Mouse (Mus musculus) lung, embryonic 15.5 days (tissue): ENCODE measurements around the gene Nrg3. TPM values are rescaled to one million over a fixed set of nuclear protein-coding genes. Genes with fewer than 3 reads are reported as not detected.

Experiments
- ATAC-seq: fragments of 200-750 bp; cut with Nextera tagmentation; 2 replicates; pipeline ENCODE4 v1.8.0; 2017; ENCODE audit warnings: moderate number of reproducible peaks, borderline replicate concordance; ENCODE audit not compliant: low FRiP score, low TSS enrichment; ENCODE audit errors: extremely low read depth
- H3K27ac ChIP-seq: fragments of 300-500 bp; sonication (generic); 2 replicates; pipeline ENCODE4 v1.5.1; 2015; ENCODE audit warnings: moderate library complexity, mild to moderate bottlenecking, inconsistent platforms
- H3K27me3 ChIP-seq: fragments of 300-500 bp; sonication (generic); 2 replicates; pipeline ENCODE4 v1.6.1; 2015; ENCODE audit warnings: inconsistent platforms
- H3K36me3 ChIP-seq: fragments of 300-500 bp; sonication (generic); 2 replicates; pipeline ENCODE4 v1.6.1; 2015; ENCODE audit warnings: inconsistent platforms
- H3K4me1 ChIP-seq: fragments of 300-500 bp; sonication (generic); 2 replicates; pipeline ENCODE4 v1.6.1; 2015; ENCODE audit warnings: inconsistent platforms
- H3K4me2 ChIP-seq: fragments of 300-500 bp; sonication (generic); 2 replicates; pipeline ENCODE4 v1.6.1; 2015; ENCODE audit warnings: inconsistent platforms, mild to moderate bottlenecking, moderate library complexity
- H3K4me3 ChIP-seq: fragments of 300-500 bp; sonication (generic); 2 replicates; pipeline ENCODE4 v1.5.1; 2015; ENCODE audit warnings: mild to moderate bottlenecking, inconsistent platforms
- H3K9ac ChIP-seq: fragments of 300-500 bp; sonication (generic); 2 replicates; pipeline ENCODE4 v1.6.1; 2015; ENCODE audit warnings: inconsistent platforms
- H3K9me3 ChIP-seq: fragments of 300-500 bp; sonication (generic); 2 replicates; pipeline ENCODE4 v1.6.1; 2016; ENCODE audit warnings: inconsistent platforms
- WGBS: fragments of 180-500 bp; shearing (Covaris S2); methylation state at CpG from one replicate; pipeline ENCODE4 v1.1.7; 2015; 5-methylcytosine and 5-hydroxymethylcytosine counted together
- polyA plus RNA-seq: library from polyadenylated mRNA; unstranded; fragments of >200 nt; fragmentation: Nextera tagmentation; extraction: Ambion mirVana; gene quantifications from 2 replicates; pipeline ENCODE4 v1.2.1, GENCODE M21; 2015

Gene Nrg3
- polyA plus RNA-seq, 1 experiment from 2014 or later: 0.19 TPM

DNA sequence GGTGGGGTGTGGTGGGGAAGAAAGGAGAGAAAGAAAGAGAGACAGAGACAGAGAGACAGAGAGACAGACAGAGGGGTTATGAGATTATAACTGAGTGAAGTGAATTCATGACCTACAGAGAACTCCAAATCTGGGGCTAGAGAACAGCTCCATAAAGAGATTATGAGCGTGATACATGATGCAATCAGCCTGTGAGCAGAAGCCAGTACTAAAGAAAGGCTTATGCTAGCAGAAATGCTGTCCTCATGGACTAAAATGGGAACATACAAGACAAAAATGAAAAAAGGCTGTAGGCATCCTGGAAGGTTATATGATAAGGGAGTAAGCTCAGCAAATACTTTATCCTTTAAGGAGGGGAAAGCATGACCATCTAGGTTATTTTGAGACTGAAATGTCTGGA, 99.7 kb downstream of the Nrg3 start:
- H3K9me3 ChIP-seq: no peaks in the 10 kb centered on the region
- no peak overlapping the region for H3K4me2 ChIP-seq
- no peak for ATAC-seq
- H3K4me3 ChIP-seq: no peak overlapping the region
- no peak overlapping the region for H3K27ac ChIP-seq
- no peaks in the 10 kb centered on the region for H3K4me1 ChIP-seq
- H3K9ac ChIP-seq: no peak overlapping the region
- 72% methylated on average over 1 of the region's 1 CpGs for WGBS
- no peaks in the 10 kb centered on the region for H3K36me3 ChIP-seq
- no peaks in the 10 kb centered on the region for H3K27me3 ChIP-seq

- Histone ChIP-seq H3K4me1 (no peaks in the 10 kb centered on the region), H3K27me3 (no peaks in the 10 kb centered on the region), H3K36me3 (no peaks in the 10 kb centered on the region), H3K9ac (no peak overlapping the region), H3K4me3 (no peak overlapping the region), H3K4me2 (no peak overlapping the region), H3K9me3 (no peaks in the 10 kb centered on the region), H3K27ac (no peak overlapping the region)
- 67% methylated on average over 2 of the region's 2 CpGs for WGBS
- ATAC-seq: no peak
Observed at GRCm38 (mm10) chr14:39356251-39356650, 116.6 kb downstream of the Nrg3 start.

- no peak overlapping the region for H3K4me2 ChIP-seq
- H3K36me3 ChIP-seq: no peaks in the 10 kb centered on the region
- H3K4me3 ChIP-seq: no peak overlapping the region
- H3K27ac ChIP-seq: no peak overlapping the region
- no peaks in the 10 kb centered on the region for H3K9me3 ChIP-seq
- WGBS: 64% methylated on average over 4 of the region's 4 CpGs
- ATAC-seq: no peak
- H3K4me1 ChIP-seq: no peaks in the 10 kb centered on the region
- no peaks in the 10 kb centered on the region for H3K27me3 ChIP-seq
- no peak overlapping the region for H3K9ac ChIP-seq
Observed at GRCm38 (mm10) chr14:39351979-39352737, 120.7 kb downstream of the Nrg3 start.

- Histone ChIP-seq H3K9ac (no peak overlapping the region), H3K4me1 (no peaks in the 10 kb centered on the region), H3K27ac (no peak overlapping the region), H3K27me3 (no peaks in the 10 kb centered on the region), H3K4me3 (no peak overlapping the region), H3K4me2 (no peak overlapping the region), H3K9me3 (no peaks in the 10 kb centered on the region), H3K36me3 (no peaks in the 10 kb centered on the region)
- ATAC-seq: no peak
- WGBS: 63% methylated on average over 4 of the region's 4 CpGs
Observed at GRCm38 (mm10) chr14:39317424-39318110, 155.3 kb downstream of the Nrg3 start.

DNA sequence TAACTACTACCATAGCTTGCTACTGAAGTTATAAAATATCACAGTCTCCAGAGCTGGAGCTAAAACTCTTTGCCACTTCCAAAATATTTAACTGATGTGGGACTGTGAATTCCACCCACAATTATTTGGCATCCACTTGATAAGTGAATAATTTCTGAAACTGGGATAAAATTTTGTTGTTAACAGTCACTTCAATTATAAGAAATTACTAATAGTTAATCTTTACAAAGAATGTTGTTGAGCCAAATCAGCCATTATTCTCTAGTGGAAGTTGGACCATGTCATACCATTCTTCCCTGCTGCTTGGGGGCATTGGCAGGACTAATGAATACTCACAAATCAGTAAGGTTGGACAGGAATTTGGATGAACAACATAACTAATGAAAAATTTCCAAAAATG, 158.8 kb downstream of the Nrg3 start:
- Histone ChIP-seq H3K36me3 (no peaks in the 10 kb centered on the region), H3K4me2 (no peak overlapping the region), H3K9me3 (no peaks in the 10 kb centered on the region), H3K4me3 (no peak overlapping the region), H3K4me1 (no peaks in the 10 kb centered on the region), H3K27ac (no peak overlapping the region), H3K27me3 (no peaks in the 10 kb centered on the region), H3K9ac (no peak overlapping the region)
- ATAC-seq: no peak

DNA sequence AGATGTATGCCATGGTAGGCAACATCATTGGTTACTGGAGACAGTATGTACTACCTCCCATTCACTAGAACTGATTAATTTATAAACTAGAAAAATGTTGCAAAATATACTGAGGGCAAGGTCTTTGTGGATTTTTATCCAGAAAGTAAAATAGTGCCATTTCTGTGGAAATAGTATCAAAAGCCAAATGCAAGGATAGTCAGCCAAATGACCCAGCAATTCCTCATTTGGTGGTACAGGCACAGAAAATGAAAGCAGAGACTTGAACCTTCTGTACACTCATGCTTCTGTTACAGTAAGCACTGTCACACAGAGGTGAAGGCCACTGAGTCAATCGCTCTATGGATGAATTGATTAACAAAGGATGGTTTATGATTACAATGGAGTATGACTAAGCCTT, 207.8 kb downstream of the Nrg3 start:
- H3K27ac ChIP-seq: no peak overlapping the region
- H3K36me3 ChIP-seq: no peaks in the 10 kb centered on the region
- no peak overlapping the region for H3K4me2 ChIP-seq
- no peak overlapping the region for H3K4me3 ChIP-seq
- ATAC-seq: no peak
- WGBS: 89% methylated on average over 1 of the region's 1 CpGs
- no peaks in the 10 kb centered on the region for H3K9me3 ChIP-seq
- H3K9ac ChIP-seq: no peak overlapping the region
- H3K4me1 ChIP-seq: no peaks in the 10 kb centered on the region
- no peaks in the 10 kb centered on the region for H3K27me3 ChIP-seq

GRCm38 (mm10) chr14:39264422-39264821, 208.5 kb downstream of the Nrg3 start:
- Histone ChIP-seq H3K27me3 (no peaks in the 10 kb centered on the region), H3K4me3 (no peak overlapping the region), H3K9ac (no peak overlapping the region), H3K36me3 (no peaks in the 10 kb centered on the region), H3K4me1 (no peaks in the 10 kb centered on the region), H3K4me2 (no peak overlapping the region), H3K9me3 (no peaks in the 10 kb centered on the region), H3K27ac (no peak overlapping the region)
- WGBS: 87% methylated on average over 4 of the region's 4 CpGs
- no peak for ATAC-seq

DNA sequence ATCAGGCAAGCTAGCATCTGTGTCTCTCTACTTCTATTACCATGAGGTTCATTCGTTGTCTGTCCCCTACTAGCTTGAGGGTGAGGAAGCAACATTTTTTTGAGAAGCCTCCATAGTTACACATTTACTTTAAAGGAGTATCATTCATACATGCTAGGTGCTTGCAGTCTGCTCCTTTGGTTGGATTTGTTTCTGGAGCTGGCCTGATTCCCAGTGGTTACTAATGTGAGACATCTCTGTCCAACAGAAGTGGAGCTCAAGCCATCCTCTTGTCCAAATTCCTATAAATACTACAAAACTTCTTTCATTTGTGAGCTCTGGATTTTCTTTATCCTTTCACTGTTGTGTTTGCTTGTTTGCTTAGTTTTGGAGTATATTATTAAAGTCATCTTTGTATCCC, 211.9 kb downstream of the Nrg3 start:
- WGBS: 61% methylated on average over 1 of the region's 1 CpGs
- H3K4me3 ChIP-seq: no peak overlapping the region
- no peak overlapping the region for H3K4me2 ChIP-seq
- no peak overlapping the region for H3K27ac ChIP-seq
- no peaks in the 10 kb centered on the region for H3K4me1 ChIP-seq
- H3K9ac ChIP-seq: no peak overlapping the region
- no peaks in the 10 kb centered on the region for H3K9me3 ChIP-seq
- no peak for ATAC-seq
- no peaks in the 10 kb centered on the region for H3K36me3 ChIP-seq
- H3K27me3 ChIP-seq: no peaks in the 10 kb centered on the region

GRCm38 (mm10) chr14:39255391-39255790, 217.5 kb downstream of the Nrg3 start:
- no peaks in the 10 kb centered on the region for H3K27me3 ChIP-seq
- H3K4me3 ChIP-seq: no peak overlapping the region
- H3K9ac ChIP-seq: no peak overlapping the region
- no peaks in the 10 kb centered on the region for H3K9me3 ChIP-seq
- ATAC-seq: no peak
- no peaks in the 10 kb centered on the region for H3K36me3 ChIP-seq
- no peak overlapping the region for H3K27ac ChIP-seq
- H3K4me1 ChIP-seq: no peaks in the 10 kb centered on the region
- WGBS: 47% methylated on average over 1 of the region's 1 CpGs
- H3K4me2 ChIP-seq: no peak overlapping the region

- WGBS: 60% methylated on average over 2 of the region's 2 CpGs
- Histone ChIP-seq H3K9ac (no peak overlapping the region), H3K36me3 (no peaks in the 10 kb centered on the region), H3K9me3 (no peaks in the 10 kb centered on the region), H3K4me2 (no peak overlapping the region), H3K4me1 (no peaks in the 10 kb centered on the region), H3K27ac (no peak overlapping the region), H3K4me3 (no peak overlapping the region), H3K27me3 (no peaks in the 10 kb centered on the region)
- ATAC-seq: no peak
Observed at GRCm38 (mm10) chr14:39240267-39240666, 232.6 kb downstream of the Nrg3 start.

- Histone ChIP-seq H3K27ac (no peak overlapping the region), H3K36me3 (no peaks in the 10 kb centered on the region), H3K4me2 (no peak overlapping the region), H3K4me3 (no peak overlapping the region), H3K9me3 (no peaks in the 10 kb centered on the region), H3K4me1 (no peaks in the 10 kb centered on the region), H3K27me3 (no peaks in the 10 kb centered on the region), H3K9ac (no peak overlapping the region)
- 60% methylated on average over 1 of the region's 1 CpGs for WGBS
- no peak for ATAC-seq
Observed at GRCm38 (mm10) chr14:39211472-39211871, 261.4 kb downstream of the Nrg3 start.

GRCm38 (mm10) chr14:39191946-39192345, 280.9 kb downstream of the Nrg3 start:
- Histone ChIP-seq H3K4me3 (no peak overlapping the region), H3K9me3 (no peaks in the 10 kb centered on the region), H3K4me2 (no peak overlapping the region), H3K9ac (no peak overlapping the region), H3K27me3 (no peaks in the 10 kb centered on the region), H3K36me3 (no peaks in the 10 kb centered on the region), H3K27ac (no peak overlapping the region), H3K4me1 (no peaks in the 10 kb centered on the region)
- 67% methylated on average over 5 of the region's 5 CpGs for WGBS
- ATAC-seq: no peak
